Mouse (Mus musculus) cerebellum, adult 2 months (tissue): Measurements from ENCODE around the gene Arl6ip5.

ENCODE experiments used
- CTCF ChIP-seq: fragments of 200-500 bp; IDR thresholded peaks from 2 replicates; pipeline ENCODE4 v1.5.1; 2011; ENCODE audit warnings: low read depth, mild to moderate bottlenecking, control low read depth, low read length, moderate library complexity, borderline replicate concordance; ENCODE audit not compliant: insufficient read depth
- POLR2A ChIP-seq: fragments of 200-500 bp; IDR thresholded peaks from 2 replicates; pipeline ENCODE4 v1.6.1; 2011; ENCODE audit warnings: low read length, control low read depth, borderline replicate concordance; ENCODE audit not compliant: insufficient read depth

DNA sequence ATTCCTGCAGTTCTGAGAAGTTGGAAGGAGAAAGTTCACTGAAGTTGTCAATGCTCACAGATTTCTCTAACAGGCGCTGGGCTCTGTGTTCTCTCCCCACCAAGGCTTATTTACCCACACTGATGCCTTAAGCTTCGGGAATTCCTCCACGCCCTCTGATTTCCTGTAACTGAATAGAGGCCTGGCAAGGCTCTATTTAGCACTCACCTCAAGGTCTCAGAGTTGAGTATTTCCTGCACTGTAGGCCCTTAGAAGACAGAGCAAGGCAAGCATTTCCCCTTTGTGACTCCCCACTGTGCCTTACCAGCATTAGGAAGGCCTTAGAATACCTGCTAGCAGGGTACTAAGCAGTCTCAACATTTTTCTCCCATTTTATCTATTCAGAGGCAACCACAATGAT lies 2.1 kb upstream of the Arl6ip5 start:
- TF ChIP-seq CTCF (no peak), POLR2A (no peak)
